Mouse (Mus musculus) thymus, postnatal 10 days (tissue): ENCODE results near the gene Trim33.
A peak's percentile ranks its signal among the peaks of the same experiment; 100 is the strongest.

Source experiments
- DNase-seq, 2 experiments: peaks; one replicate each; pipeline ENCODE4 v3.0.0; 2021; ENCODE audit warnings: low spot score in 2 of 2

The Trim33 gene

DNA sequence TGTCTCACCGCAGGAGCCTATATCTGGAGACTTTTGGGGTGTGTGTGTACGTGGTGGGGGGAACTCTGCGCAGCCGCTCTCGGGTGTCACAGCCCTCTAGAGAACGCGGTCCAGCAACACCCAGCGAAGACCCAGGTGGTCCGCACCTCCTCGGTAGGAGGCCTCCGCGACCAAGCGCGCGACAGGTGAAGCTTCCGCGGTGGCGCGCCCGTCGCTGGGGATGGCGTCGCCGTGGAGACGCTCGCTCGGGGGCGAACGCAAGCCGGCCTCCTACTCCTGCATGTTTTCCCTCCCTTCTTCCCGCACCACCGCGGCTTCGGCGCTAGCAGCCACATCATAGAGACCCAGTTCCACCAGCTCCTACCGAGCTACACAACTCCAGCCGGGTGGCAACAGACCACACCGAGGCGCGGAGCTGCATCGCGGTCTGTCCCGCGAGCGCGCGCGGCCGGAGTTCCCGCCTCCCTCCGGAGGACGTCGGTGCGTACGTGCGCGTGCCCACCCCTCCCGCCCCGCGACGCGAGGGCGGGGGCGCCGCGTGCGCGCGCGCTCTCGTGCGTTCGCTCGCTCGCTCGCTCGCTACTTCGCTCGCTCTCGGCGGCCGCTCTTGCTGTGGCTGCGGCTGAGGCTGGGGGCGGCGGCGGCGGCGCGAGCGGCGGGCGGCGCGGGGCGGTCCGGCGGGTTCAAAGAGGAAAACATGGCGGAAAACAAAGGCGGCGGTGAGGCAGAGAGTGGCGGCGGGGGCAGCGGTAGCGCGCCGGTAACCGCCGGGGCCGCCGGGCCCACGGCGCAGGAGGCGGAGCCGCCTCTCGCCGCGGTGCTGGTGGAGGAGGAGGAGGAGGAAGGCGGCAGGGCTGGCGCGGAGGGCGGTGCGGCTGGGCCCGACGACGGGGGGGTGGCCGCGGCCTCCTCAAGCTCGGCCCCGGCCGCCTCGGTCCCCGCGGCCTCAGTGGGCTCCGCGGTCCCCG lies at the start of gene Trim33:
Trim33 (plus strand) TSS at position 112 of the 968 bp plus-strand sequence.
- peak; percentile 85 to 91 for DNase-seq

DNA sequence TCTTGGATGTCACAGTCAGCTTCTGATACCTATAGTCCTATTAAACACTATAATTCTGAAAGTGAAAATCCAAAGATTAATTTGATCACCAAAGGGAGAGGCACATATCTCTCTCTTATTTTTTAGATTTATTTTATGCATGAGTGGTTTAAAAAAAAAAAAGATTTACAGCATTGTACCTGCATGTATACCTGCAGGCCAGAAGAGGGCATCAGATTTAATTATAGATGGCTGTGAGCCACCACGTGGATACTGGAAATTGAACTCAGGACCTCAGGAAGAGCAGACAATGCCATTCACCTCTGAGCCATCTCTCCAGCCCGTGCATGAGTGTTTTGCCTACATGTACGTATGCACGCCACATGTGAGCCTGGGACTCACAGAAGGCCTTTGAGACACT lies 46.7 kb upstream of the Trim33 start:
- DNase-seq: no peak

DNA sequence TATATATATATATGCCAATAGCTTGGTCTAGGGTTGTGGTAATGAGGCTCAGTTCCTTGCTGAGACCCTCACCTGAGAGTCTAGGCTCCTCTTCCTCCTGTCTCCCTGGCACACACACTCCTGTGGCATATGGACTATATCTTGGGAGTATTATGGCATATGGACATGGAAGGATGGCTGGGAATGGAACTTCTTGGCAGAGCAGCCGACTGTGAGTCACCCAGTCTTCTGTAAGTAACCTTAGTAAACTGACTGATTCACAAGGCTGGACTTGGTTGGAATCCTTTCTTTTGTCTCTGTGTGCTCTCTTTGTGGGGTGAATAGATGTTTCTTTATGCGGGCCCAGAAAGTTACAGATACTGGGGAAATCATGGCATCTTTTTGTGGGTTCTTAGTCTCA lies 37.6 kb upstream of the Trim33 start:
- DNase-seq: no peak

- DNase-seq: no peak
These were observed 36.9 kb upstream of the Trim33 start for GRCm38 (mm10) chr3:103242156-103242555.

DNA sequence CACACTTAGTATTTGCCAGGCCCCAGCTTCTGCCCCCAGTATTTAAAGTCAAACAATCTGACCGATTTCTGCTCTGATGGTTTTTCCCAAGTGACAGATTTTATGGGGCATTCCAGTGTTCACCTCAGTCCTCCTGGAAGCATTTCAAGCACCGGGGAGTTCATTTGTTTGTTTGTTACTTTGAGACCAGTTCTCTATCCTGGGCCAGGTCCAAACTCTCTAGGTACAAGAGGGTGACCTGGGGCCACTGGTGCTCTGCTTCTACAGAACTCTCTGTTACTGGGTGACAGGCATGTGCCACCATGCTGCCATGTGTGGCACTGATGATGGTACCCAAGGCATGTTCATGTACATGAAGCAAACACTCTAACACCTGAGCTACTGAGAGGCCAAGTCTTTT lies 35.6 kb upstream of the Trim33 start:
- DNase-seq: no peak

- DNase-seq: no peak
These were observed 32.3 kb upstream of the Trim33 start for GRCm38 (mm10) chr3:103246627-103247260.

GRCm38 (mm10) chr3:103256089-103256819 lies 22.8 kb upstream of the Trim33 start:
- no peak for DNase-seq

DNA sequence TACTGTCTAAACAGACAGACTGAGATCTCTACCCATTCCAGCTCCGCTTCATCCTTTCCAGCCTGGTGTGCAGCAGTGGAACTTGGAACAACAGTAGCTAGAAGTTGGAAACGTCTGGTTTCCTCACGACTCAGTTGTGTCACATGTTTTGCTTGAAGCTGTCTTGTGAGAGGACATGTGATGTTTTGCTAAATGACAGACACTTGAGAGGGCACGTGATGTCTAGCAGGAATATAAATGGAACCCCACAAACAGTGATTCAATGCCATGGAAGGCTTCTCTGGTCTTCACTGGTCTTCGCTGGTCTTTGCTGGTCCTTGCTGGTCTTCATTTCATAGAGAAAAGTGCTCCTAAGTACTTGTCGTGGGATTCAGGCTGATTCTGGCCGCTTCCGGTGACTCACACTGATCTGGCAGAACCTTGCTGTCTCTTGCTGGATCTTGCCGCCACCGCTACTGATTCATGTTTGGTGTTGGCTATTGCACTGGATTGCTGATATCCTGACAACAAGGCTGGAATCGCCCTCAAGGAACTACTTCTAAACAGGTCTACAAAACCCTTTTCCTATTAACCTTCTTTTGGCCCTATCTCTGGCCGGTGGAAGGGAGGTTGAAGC lies 16.2 kb upstream of the Trim33 start:
- DNase-seq: no peak

GRCm38 (mm10) chr3:103278561-103279181 lies 422 bp upstream of the Trim33 start:
- peak in 1 of 2 experiments; percentile 37 for DNase-seq

DNA sequence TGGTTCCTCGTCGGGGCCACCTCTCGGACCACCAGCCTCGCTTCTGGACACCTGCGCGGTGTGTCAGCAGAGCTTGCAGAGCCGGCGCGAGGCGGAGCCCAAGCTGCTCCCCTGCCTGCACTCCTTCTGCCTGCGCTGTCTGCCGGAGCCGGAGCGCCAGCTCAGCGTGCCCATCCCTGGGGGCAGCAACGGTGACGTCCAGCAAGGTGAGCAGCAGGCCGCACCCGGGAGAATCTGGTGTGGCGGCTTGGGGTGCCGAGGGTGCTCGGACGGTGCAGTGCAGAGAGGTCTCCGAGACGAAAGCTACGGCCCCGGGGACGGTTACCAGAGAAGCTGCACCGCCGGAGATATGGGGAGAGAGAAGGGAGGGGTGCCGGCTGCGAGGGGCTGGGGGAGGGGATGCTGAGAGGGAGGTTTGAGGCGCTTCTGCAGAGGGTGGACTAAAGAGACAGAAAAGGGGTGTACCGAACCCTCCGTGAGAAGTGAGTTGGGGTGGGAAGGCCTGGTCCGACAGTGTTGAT lies 1.2 kb downstream of the Trim33 start:
- DNase-seq: peak; percentile 50 to 69

GRCm38 (mm10) chr3:103280875-103281274 lies 1.8 kb downstream of the Trim33 start:
- DNase-seq: no peak

- no peak for DNase-seq
These were observed 9.7 kb downstream of the Trim33 start for GRCm38 (mm10) chr3:103288761-103289160.

DNA sequence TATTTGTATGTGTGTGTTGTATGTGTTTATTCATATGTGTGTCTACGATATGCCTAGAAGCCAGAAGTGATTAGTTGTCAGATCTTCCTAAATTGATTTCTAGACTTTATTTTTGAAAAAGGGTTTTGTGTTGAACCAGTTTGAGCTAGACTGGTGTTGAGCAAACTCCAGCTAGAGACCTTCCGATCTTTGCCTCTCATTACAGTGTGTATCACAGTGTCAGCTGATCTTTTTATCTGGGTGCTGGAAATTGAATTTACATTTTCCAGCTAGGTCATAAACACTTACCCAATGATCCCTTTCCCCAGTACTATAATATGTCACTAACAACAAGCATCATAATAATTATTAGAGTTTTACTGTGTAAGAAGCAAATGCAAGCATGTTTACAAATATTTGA lies 12.0 kb downstream of the Trim33 start:
- no peak for DNase-seq

DNA sequence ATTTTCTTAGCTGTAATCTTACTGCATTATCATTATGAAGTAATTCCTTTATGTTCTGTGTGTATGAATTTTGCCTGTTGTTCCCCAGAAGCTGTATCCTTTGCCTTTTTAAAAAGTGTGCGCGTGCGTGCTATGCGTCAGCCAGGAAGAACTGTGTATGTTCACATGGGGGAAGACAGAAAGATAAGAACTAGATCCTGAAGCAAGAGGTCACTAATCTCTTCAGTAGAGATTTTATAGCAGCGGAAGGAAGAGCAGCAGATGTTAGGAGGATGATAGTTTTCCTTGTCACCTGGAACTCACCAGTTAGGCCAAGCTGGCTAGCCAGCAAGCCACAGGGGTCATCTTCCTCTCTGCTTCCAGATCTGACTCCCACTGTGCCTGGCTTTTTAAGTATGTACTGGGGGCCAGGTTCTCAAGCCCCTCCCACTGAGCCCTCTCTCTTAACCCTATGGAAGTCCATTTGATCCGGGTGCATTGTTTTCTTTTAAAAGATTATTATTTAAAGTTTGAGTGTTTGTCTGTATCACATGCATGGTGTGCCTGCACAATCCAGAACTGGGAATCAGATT lies 26.4 kb downstream of the Trim33 start:
- no peak for DNase-seq

GRCm38 (mm10) chr3:103309252-103309651 lies 30.2 kb downstream of the Trim33 start:
- no peak for DNase-seq

GRCm38 (mm10) chr3:103309750-103310149 lies 30.7 kb downstream of the Trim33 start:
- no peak for DNase-seq

DNA sequence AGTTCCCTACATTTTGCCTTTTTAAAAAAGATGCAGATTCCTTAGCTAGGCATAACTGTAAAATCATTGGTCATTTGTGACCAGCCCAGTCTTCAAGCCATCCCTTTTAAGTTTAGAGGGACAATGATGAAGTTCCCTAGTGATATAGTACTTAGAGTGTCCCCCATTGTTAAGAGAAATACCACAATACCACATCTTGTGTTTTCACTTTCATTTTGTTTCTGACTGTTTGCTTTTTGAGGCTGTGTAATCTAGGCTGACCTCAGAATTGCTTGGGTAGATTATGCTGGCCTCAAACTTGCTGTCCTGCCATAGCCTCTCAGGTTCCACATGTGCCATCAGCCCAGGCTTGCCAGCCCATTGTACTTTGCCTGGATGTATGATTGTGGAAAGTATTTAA lies 35.2 kb downstream of the Trim33 start:
- no peak for DNase-seq

- no peak for DNase-seq
These were observed 56.3 kb downstream of the Trim33 start for GRCm38 (mm10) chr3:103335371-103335770.

DNA sequence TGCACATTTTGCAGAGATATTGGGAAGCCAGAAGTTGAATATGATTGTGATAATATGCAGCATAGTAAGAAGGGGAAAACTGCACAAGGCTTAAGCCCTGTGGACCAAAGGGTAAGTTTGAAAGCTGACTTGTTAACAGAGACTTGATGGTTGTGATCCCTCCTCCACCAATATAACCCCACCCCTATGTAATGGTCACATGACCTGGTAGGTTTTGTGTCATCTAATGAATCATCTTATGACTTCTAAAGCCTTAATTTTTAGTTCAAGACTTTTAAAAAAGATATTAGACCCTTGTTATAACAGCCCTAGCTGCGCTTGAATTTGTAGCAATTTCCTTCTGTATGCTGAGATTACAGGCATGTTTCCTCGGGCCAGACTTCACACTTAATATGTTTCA lies 67.6 kb downstream of the Trim33 start:
- no peak for DNase-seq

DNA sequence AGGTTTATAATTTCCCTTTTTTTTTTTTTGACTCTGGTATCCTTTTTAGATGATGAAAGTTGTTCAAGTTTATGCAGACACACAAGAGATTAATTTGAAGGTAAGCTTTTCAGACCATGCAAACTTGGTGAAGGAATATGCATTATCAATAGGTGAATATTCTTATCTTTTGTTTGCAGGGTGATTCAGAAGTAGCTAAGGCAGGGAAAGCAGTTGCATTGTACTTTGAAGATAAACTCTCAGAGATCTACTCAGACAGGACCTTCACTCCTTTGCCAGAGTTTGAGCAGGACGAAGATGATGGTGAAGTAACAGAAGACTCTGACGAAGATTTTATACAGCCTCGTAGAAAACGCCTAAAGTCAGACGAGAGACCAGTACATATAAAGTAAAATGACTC lies 74.4 kb downstream of the Trim33 start:
- no peak for DNase-seq

DNA sequence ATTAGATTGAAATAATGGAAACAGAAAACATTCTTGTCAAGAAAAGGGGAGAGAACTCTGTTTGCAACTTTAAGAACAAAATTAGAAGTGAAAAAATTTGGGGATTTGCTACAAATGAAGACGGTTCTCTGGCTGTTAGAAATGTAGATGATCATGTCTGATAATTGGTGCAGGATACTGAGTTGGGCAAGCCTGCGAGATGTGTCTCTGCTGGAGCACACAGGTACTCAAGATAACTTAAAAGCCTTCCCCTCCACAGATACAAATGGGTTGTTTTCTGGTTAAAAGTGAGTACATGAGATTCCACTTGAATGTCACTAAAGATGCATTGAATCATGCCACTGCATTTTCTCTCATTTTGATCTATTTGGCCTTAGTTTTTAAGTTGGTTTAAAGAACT lies 74.9 kb downstream of the Trim33 start:
- no peak for DNase-seq
